Mouse (Mus musculus) erythroblast, adult 5-6 weeks (primary cell): ENCODE measurements around the gene Dpm2. TPM values are rescaled to one million over a fixed set of nuclear protein-coding genes. Genes with fewer than 3 reads are reported as not detected.

Experiments used
- ATAC-seq: replicated peaks from 2 replicates; pipeline ENCODE4 v1.8.0; 2016; ENCODE audit warnings: moderate number of reproducible peaks, mild to moderate bottlenecking, moderate TSS enrichment, inconsistent platforms; ENCODE audit not compliant: poor library complexity, low FRiP score, severe bottlenecking
- total RNA-seq, 2 experiments: library from RNA; stranded (forward) in 1 of 2; stranded (reverse) in 1 of 2; fragments of 150-400 nt in 1 of 2; fragments of 200-764, 138-1000 nt in 1 of 2; gene quantifications; 2 replicates each; pipeline versions ENCODE4 v1.2.3 to v1.2.4; 2015 to 2017; ENCODE audit warnings: low replicate concordance in 2 of 2

The Dpm2 gene
- 26.9 and 41.0 TPM in 2 replicates for total RNA-seq (2015; ENCODE audit: low replicate concordance)
- 8.6 and 18.2 TPM in 2 replicates for total RNA-seq (2017; ENCODE audit: low replicate concordance)

- peak; percentile 82 for ATAC-seq
These were observed at the start of gene Dpm2 for GRCm38 (mm10) chr2:32570698-32571494. Dpm2 (plus strand) TSS chr2:32570858.

GRCm38 (mm10) chr2:32524536-32525031 is 46.1 kb upstream of the Dpm2 start:
- ATAC-seq: no peak

DNA sequence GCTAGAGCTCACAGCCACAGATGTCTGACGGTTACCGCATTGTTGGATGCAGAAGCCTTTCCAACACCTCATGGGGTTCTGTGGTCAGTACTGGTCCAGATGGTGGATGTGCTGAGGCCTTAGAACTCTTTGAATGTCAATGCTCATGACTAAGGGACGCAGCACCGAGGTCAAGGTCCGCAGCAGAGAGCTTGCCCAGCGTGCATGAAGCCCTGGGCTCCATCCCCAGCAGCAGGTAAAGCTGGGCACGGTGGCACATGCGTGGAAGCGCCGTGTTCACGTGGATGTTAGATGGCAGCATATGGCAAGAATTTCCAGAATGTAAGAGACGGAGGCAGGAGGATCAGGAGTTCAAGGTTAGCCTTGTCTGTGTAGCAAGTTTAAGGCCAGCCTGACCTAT is 44.8 kb upstream of the Dpm2 start:
- ATAC-seq: no peak

DNA sequence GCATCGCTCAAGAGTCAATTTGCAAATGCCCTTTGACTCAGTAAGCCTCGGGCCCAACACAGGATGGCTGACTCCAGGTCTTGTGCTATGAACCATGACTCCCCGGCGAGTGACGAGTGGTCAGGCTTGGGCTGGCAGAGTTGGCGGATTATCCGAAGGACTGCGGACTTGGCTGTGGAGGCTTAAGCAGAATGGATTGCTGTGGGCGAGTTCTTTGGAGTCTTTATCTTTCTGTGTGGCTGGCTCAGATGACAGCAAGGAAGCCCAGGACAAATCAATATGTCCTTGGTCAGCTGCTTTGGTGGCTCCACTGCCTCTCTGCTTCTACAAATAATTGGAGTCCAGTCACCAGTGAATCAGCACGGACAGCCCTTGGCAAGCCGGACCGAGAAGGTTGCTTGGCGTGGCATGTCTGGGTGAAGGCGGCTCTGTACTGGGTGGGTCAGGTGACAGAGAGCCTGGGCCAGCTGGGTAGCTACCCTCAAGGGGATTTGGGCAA is 43.1 kb upstream of the Dpm2 start:
- ATAC-seq: no peak

DNA sequence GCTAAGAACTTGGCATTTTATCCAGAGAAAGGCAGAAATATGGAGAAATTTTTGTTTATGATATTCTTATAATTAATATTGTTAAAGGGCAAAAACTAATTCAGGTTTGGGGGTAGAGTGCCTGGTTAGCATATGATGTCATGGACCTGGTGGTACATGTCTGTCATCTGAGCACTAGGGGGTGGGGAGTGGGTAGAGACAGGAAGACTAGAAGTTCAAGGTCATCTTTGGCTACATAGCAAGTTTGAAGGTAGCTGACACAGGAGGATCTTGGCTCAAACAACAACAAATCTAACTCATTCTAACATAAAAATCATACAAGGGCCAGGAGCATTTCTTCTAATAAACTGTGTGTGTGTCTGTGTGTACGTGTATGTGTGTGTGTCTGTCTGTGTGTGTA is 42.3 kb upstream of the Dpm2 start:
- no peak for ATAC-seq

DNA sequence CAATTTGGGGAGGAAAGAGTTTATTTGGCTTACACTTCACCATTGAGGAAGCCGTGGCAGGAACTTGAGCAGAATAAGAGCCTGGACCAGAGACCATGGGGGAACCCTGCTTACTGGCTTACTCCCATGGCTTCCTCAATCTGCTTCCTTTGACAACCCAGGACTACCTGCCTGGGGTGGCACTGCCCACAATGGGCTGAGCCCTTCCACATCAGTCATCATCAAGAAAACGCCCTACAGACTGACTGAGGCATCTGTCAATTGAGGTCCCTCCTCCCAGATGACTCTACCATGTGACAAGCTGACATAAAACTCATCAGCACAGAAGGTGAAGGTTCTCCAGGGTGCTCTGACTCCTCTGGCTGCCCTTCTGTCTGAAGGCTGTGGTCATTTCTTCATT is 40.2 kb upstream of the Dpm2 start:
- no peak for ATAC-seq

DNA sequence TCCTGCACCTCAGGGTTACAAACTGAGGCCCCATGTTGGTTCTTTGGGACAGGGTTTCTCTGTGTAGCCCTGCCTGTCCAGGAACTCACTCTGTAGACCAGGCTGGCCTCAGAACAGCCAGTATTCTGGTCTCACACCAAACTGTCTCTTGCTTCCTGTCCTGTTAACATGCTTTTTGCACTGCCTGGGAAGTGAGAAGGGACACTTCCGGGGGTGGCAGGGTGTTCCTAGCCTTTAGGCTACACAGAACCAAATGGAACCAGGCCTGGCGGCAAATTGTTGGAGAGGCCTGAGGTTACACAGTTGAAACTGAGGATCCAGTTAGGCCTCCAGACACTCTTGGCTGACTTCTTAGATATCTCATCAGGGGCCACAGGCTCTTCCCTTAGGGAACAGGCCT is 37.5 kb upstream of the Dpm2 start:
- ATAC-seq: no peak

GRCm38 (mm10) chr2:32534061-32534732 is 36.5 kb upstream of the Dpm2 start:
- ATAC-seq: no peak

GRCm38 (mm10) chr2:32534733-32535471 is 35.8 kb upstream of the Dpm2 start, which contains the start of gene Fam102a:
Fam102a (plus strand) TSS chr2:32535332.
- peak; percentile 95 for ATAC-seq

GRCm38 (mm10) chr2:32535501-32535991 is 35.1 kb upstream of the Dpm2 start:
- ATAC-seq: 0 out of 2 replicates have a peak, but pooled peaks have one; percentile 27

GRCm38 (mm10) chr2:32536086-32536633 is 34.5 kb upstream of the Dpm2 start:
- ATAC-seq: no peak

DNA sequence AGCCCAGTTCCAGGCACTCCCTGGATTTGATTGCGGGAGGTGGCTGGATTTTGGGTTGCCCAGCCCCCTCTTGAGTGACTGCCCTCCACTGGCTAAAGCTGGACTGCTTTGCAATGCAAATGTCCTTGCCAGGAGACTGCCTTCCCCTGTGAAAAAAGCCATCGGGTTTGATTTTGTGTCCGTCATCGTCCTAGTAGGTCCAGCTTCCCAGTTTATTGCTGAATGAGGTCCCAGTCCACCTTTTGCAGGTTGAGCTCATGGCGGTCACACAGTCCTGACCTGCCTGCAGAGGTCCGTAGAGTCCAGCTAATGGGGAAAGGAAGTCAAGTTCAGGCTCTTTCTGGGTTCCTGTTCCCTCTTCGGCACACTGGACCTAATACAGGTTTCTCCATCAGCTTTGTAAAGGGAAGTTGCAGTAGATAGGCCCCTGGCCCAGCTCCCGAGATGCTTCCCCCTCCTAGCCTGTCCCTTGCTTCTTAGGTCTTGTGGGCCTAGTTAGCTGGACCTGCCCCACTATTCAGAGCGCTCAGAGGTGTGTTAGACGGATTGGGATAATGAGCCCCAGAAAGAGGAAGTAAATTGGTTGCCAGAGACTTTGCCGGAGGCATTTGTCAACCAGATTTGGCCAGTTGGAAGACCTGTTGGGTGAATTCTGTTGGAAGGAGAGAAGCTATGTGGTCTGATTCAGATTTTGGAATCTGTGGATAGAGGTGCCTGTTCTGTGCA is 33.9 kb upstream of the Dpm2 start:
- ATAC-seq: no peak

DNA sequence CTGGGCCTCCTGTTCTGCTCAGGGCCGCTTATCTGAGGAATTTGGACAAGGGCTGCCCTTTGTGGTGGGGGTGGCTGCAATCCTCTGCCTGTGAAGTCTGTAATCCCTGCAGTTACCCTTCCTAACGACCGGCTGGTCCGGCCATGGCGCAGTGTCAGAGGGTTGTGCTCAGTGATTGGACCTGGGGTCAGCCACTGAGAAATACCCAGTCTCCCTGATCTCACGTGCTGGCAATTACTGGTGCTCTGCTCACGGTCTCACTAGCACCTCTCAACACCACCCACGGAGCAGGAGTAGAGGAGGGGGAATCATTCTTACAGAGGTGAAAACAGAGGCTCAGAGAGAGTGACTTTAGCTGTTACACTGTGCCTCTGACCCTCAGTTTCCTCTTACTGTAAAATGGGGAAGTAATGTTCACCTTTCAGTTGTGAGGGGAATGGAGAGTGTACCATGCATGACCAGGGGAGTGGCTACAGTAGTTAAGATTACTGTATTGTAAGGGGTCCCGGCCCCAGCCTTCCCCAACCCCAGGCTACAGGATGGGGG is 33.2 kb upstream of the Dpm2 start:
- ATAC-seq: no peak

DNA sequence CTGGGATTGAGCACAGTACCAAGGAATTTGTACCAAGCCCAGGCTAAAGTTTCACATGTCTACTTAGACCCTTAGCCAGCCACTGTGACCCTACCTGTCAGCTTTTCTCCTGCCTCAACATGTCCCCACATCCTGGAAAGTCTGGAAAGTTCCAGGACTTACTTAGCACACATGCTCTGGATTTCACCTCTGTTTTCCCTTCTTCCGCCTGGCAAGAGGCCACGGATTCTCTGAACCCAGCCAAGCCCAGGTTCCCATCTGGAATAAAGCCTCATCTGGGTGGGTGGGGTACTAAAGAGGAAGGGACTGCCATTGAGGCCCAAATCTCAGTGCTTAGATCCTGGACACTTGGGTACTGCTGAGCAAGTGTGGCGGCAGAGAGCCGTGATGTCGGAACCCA is 32.7 kb upstream of the Dpm2 start:
- no peak for ATAC-seq

DNA sequence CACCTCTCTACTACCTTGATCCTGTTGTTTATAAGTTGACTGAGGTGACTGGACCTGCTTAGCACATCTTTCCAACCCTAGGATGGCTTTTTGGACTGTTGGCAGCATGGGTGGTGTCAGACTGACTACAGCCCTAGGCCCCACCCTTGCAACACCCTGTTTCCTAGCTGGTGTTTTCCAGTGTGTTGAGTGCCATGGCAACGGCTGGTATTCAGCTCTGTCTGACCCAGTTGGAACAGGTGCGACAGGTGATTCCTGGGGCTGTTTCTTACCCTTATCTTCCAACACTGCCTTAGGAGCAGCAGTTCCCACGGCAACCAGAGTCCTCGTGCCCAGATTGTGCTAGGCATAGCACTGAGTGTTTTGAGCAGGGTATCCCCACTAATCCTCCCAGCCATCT is 32.2 kb upstream of the Dpm2 start:
- no peak for ATAC-seq

GRCm38 (mm10) chr2:32539452-32539981 is 31.1 kb upstream of the Dpm2 start:
- no peak for ATAC-seq

- ATAC-seq: no peak
These were observed 29.2 kb upstream of the Dpm2 start for GRCm38 (mm10) chr2:32541333-32541908.

- ATAC-seq: no peak
These were observed 28.6 kb upstream of the Dpm2 start for GRCm38 (mm10) chr2:32541986-32542573.
